ENCODE assay signal across 17 mouse cellular contexts in the genomic region with DNA sequence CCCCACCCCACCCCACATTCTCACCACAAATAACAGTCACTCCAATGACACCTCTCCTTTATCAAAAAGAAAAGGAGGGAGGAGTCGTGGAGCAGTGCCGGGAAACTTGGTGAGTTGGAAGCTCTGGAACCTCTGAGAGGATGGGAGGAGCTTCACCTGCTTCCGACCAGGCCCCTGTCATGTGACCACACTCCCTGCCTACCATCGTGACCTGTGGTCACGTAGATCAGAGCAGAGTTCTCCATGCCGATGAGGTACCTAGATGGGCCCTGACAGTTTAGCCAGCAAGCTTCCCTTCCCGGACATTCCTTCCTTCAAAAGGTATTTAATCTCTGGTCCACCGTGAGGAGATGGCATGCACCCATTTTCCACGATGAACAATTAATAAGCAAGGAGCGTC.
"Had no signal": no experiment of that assay in that cellular context is flagged by ENCODE, and none has a peak within 500 bp of the region (broad histone marks: within the 10 kb centered on the region; RNA-seq: fewer than 3 reads in every experiment).

No protein-coding gene starts in this region.

- DNase-seq: kidney, adult 8-10 months; kidney, postnatal 14 days; kidney, postnatal 4 days; layer of hippocampus, adult 9-11 months; liver; liver, postnatal 0 days; lung, embryonic 14.5 days; thymus, adult 18-20 months; thymus, postnatal 14 days; thymus, postnatal 4 days had no signal

- H3K9ac ChIP-seq: kidney, embryonic 15.5 days; limb, embryonic 13.5 days; liver, postnatal 0 days; lung, embryonic 14.5 days; midbrain, embryonic 13.5 days had no signal

- ATAC-seq: liver, postnatal 0 days; lung, postnatal 0 days; midbrain, embryonic 13.5 days; midbrain, embryonic 16.5 days had no signal

- H3K4me2 ChIP-seq: kidney, embryonic 15.5 days; limb, embryonic 13.5 days; lung, embryonic 14.5 days; midbrain, embryonic 13.5 days had no signal

- H3K9me3 ChIP-seq: kidney, embryonic 15.5 days; limb, embryonic 10.5 days had no signal

- H3K4me1 ChIP-seq: limb, embryonic 10.5 days; limb, embryonic 13.5 days; midbrain, embryonic 13.5 days had no signal

- H3K4me3 ChIP-seq: kidney, embryonic 15.5 days; limb, embryonic 10.5 days; limb, embryonic 13.5 days; midbrain, embryonic 13.5 days had no signal

- H3K27ac ChIP-seq: kidney, embryonic 15.5 days; limb, embryonic 10.5 days; limb, embryonic 13.5 days; macrophage; midbrain, embryonic 13.5 days had no signal

- H3K27me3 ChIP-seq: kidney, embryonic 15.5 days; limb, embryonic 13.5 days; midbrain, embryonic 13.5 days had no signal
